Mouse (Mus musculus) ES-E14 (cell line): ENCODE data around the gene Fam19a1.

Experiments used
- CHD2 ChIP-seq: IDR thresholded peaks from 2 replicates; pipeline ENCODE4 v1.6.1; 2014; ENCODE audit warnings: mild to moderate bottlenecking, low read depth, low read length, inconsistent platforms
- HCFC1 ChIP-seq: IDR thresholded peaks from 2 replicates; pipeline ENCODE4 v1.6.1; 2012; ENCODE audit warnings: low read length, inconsistent platforms, borderline replicate concordance; ENCODE audit not compliant: insufficient read depth
- MAFK ChIP-seq: IDR thresholded peaks from 2 replicates; pipeline ENCODE4 v1.6.1; 2014; ENCODE audit warnings: mild to moderate bottlenecking, low read depth, low read length, inconsistent platforms; ENCODE audit not compliant: insufficient read depth
- ZNF384 ChIP-seq: IDR thresholded peaks from 2 replicates; pipeline ENCODE4 v1.6.1; 2012; ENCODE audit warnings: low read depth, low read length, inconsistent platforms

DNA sequence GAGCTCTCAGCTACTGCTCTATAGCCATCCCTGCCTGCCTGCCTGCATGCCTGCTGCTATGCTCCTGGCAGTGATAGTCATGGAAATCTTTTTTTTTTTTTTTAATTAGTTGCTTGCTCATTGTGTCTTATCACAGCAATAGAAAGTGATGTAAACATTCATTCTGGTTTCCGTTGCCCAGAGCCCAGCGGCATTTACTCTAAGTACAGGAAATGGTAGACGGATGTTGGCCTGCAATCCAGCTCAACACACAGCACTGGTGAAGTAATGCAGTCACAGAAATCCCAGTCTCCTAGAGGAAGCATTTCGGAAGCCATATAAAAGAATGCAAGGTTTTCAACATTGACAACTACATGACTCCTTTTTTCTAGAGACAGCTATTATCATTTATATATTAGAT is 153.5 kb downstream of the Fam19a1 start:
- TF ChIP-seq ZNF384 (no peak), CHD2 (no peak), MAFK (no peak), HCFC1 (no peak)
